Mouse (Mus musculus) midbrain, embryonic 14.5 days (tissue): ENCODE measurements around the gene Eef2kmt. TPM values are rescaled to one million over a fixed set of nuclear protein-coding genes. Genes with fewer than 3 reads are reported as not detected.

ENCODE experiments used
- ATAC-seq: fragments of 200-750 bp; cut with Nextera tagmentation; 2 replicates; pipeline ENCODE4 v1.8.0; 2017; ENCODE audit warnings: moderate number of reproducible peaks, moderate library complexity; ENCODE audit not compliant: low FRiP score, low TSS enrichment
- DNase-seq: peaks from one replicate; pipeline ENCODE4 v3.0.0-alpha.2; 2015
- H3K27ac ChIP-seq: fragments of 300-500 bp; sonication (generic); replicated peaks from 2 replicates; pipeline ENCODE4 v1.5.1; 2014; ENCODE audit warnings: mild to moderate bottlenecking, low read depth, low read length, moderate library complexity
- H3K27me3 ChIP-seq: fragments of 300-500 bp; sonication (generic); 2 replicates; pipeline ENCODE4 v1.6.1; 2014; ENCODE audit warnings: low read length, control low read depth, mixed read lengths; ENCODE audit not compliant: control insufficient read depth, insufficient read depth
- H3K36me3 ChIP-seq: fragments of 300-500 bp; sonication (generic); 2 replicates; pipeline ENCODE4 v1.6.1; 2014; ENCODE audit warnings: low read length, control low read depth; ENCODE audit not compliant: control insufficient read depth, insufficient read depth
- H3K4me1 ChIP-seq: fragments of 300-500 bp; sonication (generic); 2 replicates; pipeline ENCODE4 v1.6.1; 2014; ENCODE audit warnings: mild to moderate bottlenecking, antibody characterized with exemption, low read length, control low read depth; ENCODE audit not compliant: control insufficient read depth, insufficient read depth
- H3K4me2 ChIP-seq: fragments of 300-500 bp; sonication (generic); 2 replicates; pipeline ENCODE4 v1.6.1; 2014; ENCODE audit warnings: mild to moderate bottlenecking, low read length, moderate library complexity
- H3K4me3 ChIP-seq: fragments of 300-500 bp; sonication (generic); replicated peaks from 2 replicates; pipeline ENCODE4 v1.5.1; 2014; ENCODE audit warnings: low read depth, low read length
- H3K9ac ChIP-seq: fragments of 300-500 bp; sonication (generic); replicated peaks from 2 replicates; pipeline ENCODE4 v1.6.1; 2014; ENCODE audit warnings: mild to moderate bottlenecking, low read length, moderate library complexity
- H3K9me3 ChIP-seq: fragments of 300-500 bp; sonication (generic); 2 replicates; pipeline ENCODE4 v1.6.1; 2016; ENCODE audit warnings: low read length, control low read depth, mixed read lengths; ENCODE audit not compliant: control insufficient read depth
- WGBS: fragments of 180-500 bp; shearing (Covaris S2); extraction: QIAGEN DNeasy Blood & Tissue Kit; methylation state at CpG from one replicate; pipeline ENCODE4 v1.1.7; 2014; 5-methylcytosine and 5-hydroxymethylcytosine counted together
- polyA plus RNA-seq: library from polyadenylated mRNA; unstranded; fragments of >200 nt; fragmentation: Nextera tagmentation; extraction: Ambion mirVana; gene quantifications from 2 replicates; pipeline ENCODE4 v1.2.1, GENCODE M21; 2014

Gene Eef2kmt
- polyA plus RNA-seq, 1 experiment from 2014 or later, result 8.3 TPM

DNA sequence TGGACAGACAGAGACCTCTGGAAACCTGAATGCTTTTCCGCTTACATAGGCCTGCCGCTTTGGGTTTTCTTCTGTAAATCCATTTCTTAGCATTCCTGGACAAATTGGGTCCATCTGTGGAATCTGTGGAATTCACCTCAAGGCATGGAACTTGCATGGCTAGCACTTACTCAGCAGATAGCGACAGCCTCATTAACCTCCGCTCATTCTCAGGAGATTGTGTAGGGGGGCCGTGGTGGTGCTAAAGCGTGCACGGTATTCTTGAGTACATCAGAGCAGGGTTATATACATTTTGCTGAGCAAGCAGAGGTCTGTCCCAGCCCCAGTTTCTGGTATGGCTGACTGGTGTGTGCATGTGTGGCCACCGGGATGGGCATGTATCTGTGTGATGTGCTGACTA, 7.4 kb upstream of the Eef2kmt start:
- Histone ChIP-seq H3K27ac (no peak overlapping the region), H3K4me3 (no peak overlapping the region), H3K9me3 (0 out of 2 replicates have a peak, but pooled peaks cover 3% of the 10 kb centered on the region), H3K9ac (no peak overlapping the region), H3K4me2 (no peak overlapping the region), H3K4me1 (no peaks in the 10 kb centered on the region), H3K36me3 (no peaks in the 10 kb centered on the region), H3K27me3 (no peaks in the 10 kb centered on the region)
- WGBS, result 91% methylated on average over 8 of the region's 8 CpGs
- ATAC-seq (no peak), DNase-seq (no peak)

DNA sequence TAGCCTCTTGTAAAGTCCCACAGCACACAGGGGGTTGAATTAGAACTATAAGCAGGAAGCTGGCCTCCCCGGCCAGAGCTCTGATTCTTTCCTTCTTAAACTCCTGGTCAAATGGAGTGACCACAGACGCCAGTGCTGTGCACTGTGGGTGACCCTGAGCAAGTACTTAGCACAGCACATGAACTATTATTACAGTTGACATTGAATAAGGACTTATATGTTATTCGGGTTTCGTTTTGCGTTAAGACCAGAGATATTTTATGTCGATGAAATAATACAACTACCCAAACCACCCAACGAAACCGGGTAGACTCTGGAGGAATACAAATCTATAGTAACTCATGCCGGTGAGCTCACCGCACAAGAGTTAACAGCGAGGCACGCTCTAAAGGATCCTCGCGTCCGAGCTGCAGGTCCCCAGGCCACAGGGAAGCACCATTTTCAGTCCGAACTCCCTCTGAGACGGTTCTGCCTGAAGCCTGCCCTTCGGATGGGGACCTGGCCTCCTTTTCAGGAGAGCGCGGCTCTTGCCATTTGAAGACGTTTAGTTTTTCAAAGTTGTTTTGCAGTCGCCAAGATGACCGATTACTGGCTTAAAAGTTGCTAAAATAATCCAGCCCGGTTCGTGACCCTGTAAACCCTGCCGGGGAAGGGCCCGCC, 572 bp downstream of the Eef2kmt start:
- Histone ChIP-seq H3K9me3 (no peaks in the 10 kb centered on the region), H3K4me1 (peaks cover 13% of the 10 kb centered on the region), H3K27ac (no peak overlapping the region), H3K27me3 (no peaks in the 10 kb centered on the region), H3K4me3 (peak overlapping the region; percentile 54), H3K9ac (peak overlapping the region; percentile 58), H3K36me3 (no peaks in the 10 kb centered on the region), H3K4me2 (peak overlapping the region; percentile 82)
- DNase-seq (peak; percentile 43), ATAC-seq (no peak)
- WGBS, result 2% methylated on average over 27 of the region's 27 CpGs

- Histone ChIP-seq H3K4me3 (no peak overlapping the region), H3K27me3 (no peaks in the 10 kb centered on the region), H3K27ac (no peak overlapping the region), H3K9me3 (no peaks in the 10 kb centered on the region), H3K4me1 (peaks cover 13% of the 10 kb centered on the region), H3K9ac (no peak overlapping the region), H3K4me2 (peak overlapping the region; percentile 82), H3K36me3 (no peaks in the 10 kb centered on the region)
- 7% methylated on average over 15 of the region's 15 CpGs for WGBS
- ATAC-seq, result no peak
- peak; percentile 77 for DNase-seq
These were observed 1.3 kb downstream of the Eef2kmt start for GRCm38 (mm10) chr16:5254346-5255025.

DNA sequence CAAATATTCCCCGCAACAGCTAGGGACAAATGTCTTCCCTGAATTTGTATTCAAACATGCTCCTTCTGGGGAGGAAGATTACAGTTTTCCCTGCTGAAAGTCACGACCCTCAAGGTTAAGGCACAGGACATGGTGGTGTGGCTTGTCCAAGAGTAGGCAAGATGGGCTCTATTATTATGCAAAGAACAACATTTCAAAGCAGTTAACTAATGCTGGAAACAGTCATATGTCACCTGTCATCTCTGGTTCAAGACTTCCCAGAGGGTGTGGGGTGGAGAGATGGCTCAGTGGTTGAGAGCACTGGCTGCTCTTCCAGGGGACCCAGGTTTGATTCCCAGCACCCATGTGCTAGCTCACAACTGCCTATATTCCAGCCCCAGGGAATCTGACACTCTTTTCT, 3.5 kb downstream of the Eef2kmt start:
- H3K9me3 ChIP-seq, result no peaks in the 10 kb centered on the region
- ATAC-seq (no peak), DNase-seq (no peak)
- H3K27ac ChIP-seq, result no peak overlapping the region
- no peak overlapping the region for H3K4me3 ChIP-seq
- 94% methylated on average over 2 of the region's 2 CpGs for WGBS
- H3K4me1 ChIP-seq, result peaks cover 13% of the 10 kb centered on the region
- peaks cover 22% of the 10 kb centered on the region for H3K36me3 ChIP-seq
- no peak overlapping the region for H3K4me2 ChIP-seq
- H3K27me3 ChIP-seq, result no peaks in the 10 kb centered on the region
- H3K9ac ChIP-seq, result no peak overlapping the region

DNA sequence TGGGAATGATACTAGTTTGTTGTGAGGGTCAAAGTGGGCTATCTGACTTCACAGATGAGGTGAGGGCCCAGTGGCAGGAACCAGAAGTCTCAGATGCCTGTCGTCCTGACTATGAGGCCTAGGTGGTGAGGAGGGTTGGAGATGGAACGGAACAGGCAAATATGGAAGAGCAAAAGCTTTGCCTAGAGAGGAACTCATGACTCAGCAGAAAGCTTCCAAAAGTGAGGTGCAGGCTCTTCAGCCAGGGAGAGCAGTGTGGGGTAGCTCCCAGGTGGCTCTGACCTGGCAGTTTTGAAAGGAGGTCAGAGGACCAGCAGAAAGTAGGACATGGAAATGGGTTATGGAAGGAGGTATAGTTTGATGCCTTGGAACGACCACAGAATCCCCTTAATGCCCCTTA, 4.9 kb downstream of the Eef2kmt start:
- ATAC-seq (no peak), DNase-seq (no peak)
- Histone ChIP-seq H3K4me1 (peaks cover 13% of the 10 kb centered on the region), H3K9me3 (no peaks in the 10 kb centered on the region), H3K4me3 (no peak overlapping the region), H3K27ac (no peak overlapping the region), H3K36me3 (peaks cover 27% of the 10 kb centered on the region), H3K27me3 (no peaks in the 10 kb centered on the region), H3K4me2 (no peak overlapping the region), H3K9ac (no peak overlapping the region)
- WGBS, result 88% methylated on average over 3 of the region's 3 CpGs

- Histone ChIP-seq H3K27ac (no peak overlapping the region), H3K27me3 (no peaks in the 10 kb centered on the region), H3K9me3 (no peaks in the 10 kb centered on the region), H3K4me2 (no peak overlapping the region), H3K9ac (no peak overlapping the region), H3K4me3 (no peak overlapping the region), H3K4me1 (no peaks in the 10 kb centered on the region), H3K36me3 (peaks cover 73% of the 10 kb centered on the region)
- 37% methylated on average over 7 of the region's 7 CpGs for WGBS
- ATAC-seq (no peak), DNase-seq (peak; percentile 67)
These were observed 11.4 kb downstream of the Eef2kmt start for GRCm38 (mm10) chr16:5244411-5244810.

DNA sequence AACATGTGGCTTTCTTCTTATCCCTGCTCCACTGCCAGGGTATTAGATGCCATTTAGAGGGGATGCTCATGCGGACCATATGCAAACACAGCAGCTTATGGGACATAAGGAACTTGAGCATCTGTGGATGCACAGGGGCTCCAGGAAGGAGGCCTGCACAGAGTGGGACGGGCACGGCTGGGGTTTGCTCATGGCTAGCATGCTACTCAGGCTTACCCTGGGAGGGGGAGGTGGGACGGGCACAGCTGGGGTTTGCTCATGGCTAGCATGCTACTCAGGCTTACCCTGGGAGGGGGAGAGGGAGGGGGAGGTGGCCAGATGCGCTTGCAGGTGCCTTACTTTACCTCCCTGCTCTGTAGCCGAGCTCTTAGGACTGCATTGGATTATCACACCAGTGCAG, 12.9 kb downstream of the Eef2kmt start:
- Histone ChIP-seq H3K4me2 (no peak overlapping the region), H3K27ac (no peak overlapping the region), H3K4me3 (no peak overlapping the region), H3K9me3 (no peaks in the 10 kb centered on the region), H3K9ac (no peak overlapping the region), H3K4me1 (no peaks in the 10 kb centered on the region), H3K36me3 (peaks cover 72% of the 10 kb centered on the region), H3K27me3 (no peaks in the 10 kb centered on the region)
- ATAC-seq (no peak), DNase-seq (no peak)
- WGBS, result 93% methylated on average over 6 of the region's 6 CpGs

- no peak overlapping the region for H3K27ac ChIP-seq
- H3K4me2 ChIP-seq, result no peak overlapping the region
- H3K27me3 ChIP-seq, result no peaks in the 10 kb centered on the region
- DNase-seq (no peak), ATAC-seq (no peak)
- H3K4me1 ChIP-seq, result no peaks in the 10 kb centered on the region
- no peaks in the 10 kb centered on the region for H3K9me3 ChIP-seq
- 92% methylated on average over 4 of the region's 4 CpGs for WGBS
- H3K9ac ChIP-seq, result no peak overlapping the region
- H3K4me3 ChIP-seq, result no peak overlapping the region
- peaks cover 68% of the 10 kb centered on the region for H3K36me3 ChIP-seq
These were observed 13.4 kb downstream of the Eef2kmt start for GRCm38 (mm10) chr16:5242355-5242754.
